Mouse (Mus musculus) heart, adult 2 months (tissue): ENCODE measurements around the gene Gm49661. TPM values are rescaled to one million over a fixed set of nuclear protein-coding genes. Genes with fewer than 3 reads are reported as not detected.

Source experiments
- DNase-seq, 2 experiments: peaks; one replicate each; pipeline ENCODE4 v3.0.0; 2021
- H3K27ac ChIP-seq: fragments of 200-600 bp; 2 replicates; pipeline ENCODE4 v1.8.1; 2022
- H3K27me3 ChIP-seq: fragments of 200-500 bp; 2 replicates; pipeline ENCODE4 v1.6.1; 2012; ENCODE audit warnings: mild to moderate bottlenecking, low read length, inconsistent platforms, mixed read lengths; ENCODE audit not compliant: control insufficient read depth, insufficient read depth
- H3K36me3 ChIP-seq: fragments of 200-500 bp; 2 replicates; pipeline ENCODE4 v1.6.1; 2012; ENCODE audit warnings: low read length, inconsistent platforms; ENCODE audit not compliant: control insufficient read depth, insufficient read depth
- H3K4me1 ChIP-seq: fragments of 200-500 bp; 2 replicates; pipeline ENCODE4 v1.6.1; 2011; ENCODE audit warnings: low read length; ENCODE audit not compliant: control insufficient read depth, insufficient read depth
- H3K4me3 ChIP-seq: fragments of 200-600 bp; 2 replicates; pipeline ENCODE4 v1.8.1; 2022
- H3K79me2 ChIP-seq: fragments of 200-500 bp; replicated peaks from 2 replicates; pipeline ENCODE4 v1.6.1; 2012; ENCODE audit warnings: mild to moderate bottlenecking, inconsistent platforms, low read length, moderate library complexity, mixed read lengths; ENCODE audit not compliant: control insufficient read depth, insufficient read depth
- H3K9ac ChIP-seq: fragments of 200-500 bp; 2 replicates; pipeline ENCODE4 v1.6.1; 2012; ENCODE audit warnings: low read depth, mild to moderate bottlenecking, control low read depth, inconsistent platforms, low read length, mixed read lengths
- CTCF ChIP-seq: fragments of 200-600 bp; IDR thresholded peaks from 2 replicates; pipeline ENCODE4 v1.8.1; 2022; ENCODE audit warnings: antibody characterized with exemption, mild to moderate bottlenecking, moderate library complexity
- EP300 ChIP-seq: fragments of 200-500 bp; IDR thresholded peaks from 2 replicates; pipeline ENCODE4 v1.6.1; 2011; ENCODE audit warnings: low read depth, low read length, control low read depth; ENCODE audit not compliant: insufficient read depth
- POLR2A ChIP-seq: fragments of 200-500 bp; IDR thresholded peaks from 2 replicates; pipeline ENCODE4 v1.6.1; 2011; ENCODE audit warnings: mild to moderate bottlenecking, low read depth, low read length, control low read depth; ENCODE audit not compliant: insufficient read depth
- WGBS: fragments of 180-500 bp; shearing (Covaris S2); methylation state at CpG from one replicate; pipeline ENCODE4 v1.1.7; 2018; 5-methylcytosine and 5-hydroxymethylcytosine counted together
- intact Hi-C: fragments of 180-260 bp; cut with DNase I; formaldehyde crosslinking; loops from one replicate; pipeline ENCODE4 v1.15.1; 2025
- polyA plus RNA-seq: library from polyadenylated mRNA; depleted of rRNA; stranded (reverse); fragments of >200 nt; gene quantifications from 2 replicates; pipeline ENCODE4 v1.2.3, GENCODE M21; 2012
- total RNA-seq, 2 experiments: library from RNA; stranded (reverse); gene quantifications; 2 replicates each; pipeline ENCODE4 v1.2.3; 2021

Gm49661 gene
- total and polyA plus RNA-seq, 3 experiments = 1.3 to 2.1 TPM; not detected in 1

DNA sequence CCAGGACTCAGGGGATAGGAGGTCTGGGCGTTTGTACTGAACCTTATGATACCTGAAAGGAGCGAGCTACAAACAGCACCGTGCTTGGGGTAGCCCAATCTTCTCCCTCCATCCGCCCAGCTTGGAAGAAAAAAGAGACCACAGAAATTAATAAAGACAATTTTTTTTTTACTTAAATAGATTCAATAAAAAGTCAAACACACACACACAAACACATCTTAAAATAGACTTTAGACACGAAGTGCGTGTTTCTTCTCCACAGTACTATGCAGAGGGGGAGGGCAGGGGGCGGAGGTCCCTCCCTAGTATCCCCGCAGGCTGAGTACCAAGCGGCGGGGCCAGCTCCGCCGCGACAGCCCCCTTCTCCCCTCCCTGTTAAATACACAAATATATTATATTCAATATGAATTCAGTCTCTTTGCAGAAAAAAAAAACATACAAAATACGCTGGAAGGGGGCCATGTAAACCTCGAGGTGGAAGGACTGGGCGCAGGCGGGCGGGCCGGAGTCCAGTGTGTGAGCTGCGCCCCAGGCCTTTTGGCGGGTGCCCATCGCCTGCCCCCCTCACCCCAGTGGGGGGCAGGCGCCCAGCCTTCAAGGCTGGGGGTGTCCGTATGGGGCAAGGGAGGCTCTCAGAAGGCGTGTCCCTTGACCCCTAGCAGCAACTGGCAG lies 7.7 kb upstream of the Gm49661 start:
- DNase-seq = peak in 1 of 2 experiments; percentile 53
- no peaks in the 10 kb centered on the region for H3K79me2 ChIP-seq
- H3K27ac ChIP-seq = peak overlapping the region; percentile 99
- no peaks in the 10 kb centered on the region for H3K27me3 ChIP-seq
- peak overlapping the region; percentile 91 for H3K9ac ChIP-seq
- TF ChIP-seq CTCF (no peak), POLR2A (peak; percentile 93; the same call in 1 of the 2 replicates)
- intact Hi-C loops = loop anchor here (10.0 kb wide), 1 partner anchor 48 kb away; the partner anchor contains the start of genes Asna1 and Trir
- H3K4me3 ChIP-seq = peak overlapping the region; percentile 56
- WGBS = 1% methylated on average over 25 of the region's 25 CpGs
- H3K36me3 ChIP-seq = no peaks in the 10 kb centered on the region; the same call in 1 of the 2 replicates
- peaks cover 17% of the 10 kb centered on the region for H3K4me1 ChIP-seq

DNA sequence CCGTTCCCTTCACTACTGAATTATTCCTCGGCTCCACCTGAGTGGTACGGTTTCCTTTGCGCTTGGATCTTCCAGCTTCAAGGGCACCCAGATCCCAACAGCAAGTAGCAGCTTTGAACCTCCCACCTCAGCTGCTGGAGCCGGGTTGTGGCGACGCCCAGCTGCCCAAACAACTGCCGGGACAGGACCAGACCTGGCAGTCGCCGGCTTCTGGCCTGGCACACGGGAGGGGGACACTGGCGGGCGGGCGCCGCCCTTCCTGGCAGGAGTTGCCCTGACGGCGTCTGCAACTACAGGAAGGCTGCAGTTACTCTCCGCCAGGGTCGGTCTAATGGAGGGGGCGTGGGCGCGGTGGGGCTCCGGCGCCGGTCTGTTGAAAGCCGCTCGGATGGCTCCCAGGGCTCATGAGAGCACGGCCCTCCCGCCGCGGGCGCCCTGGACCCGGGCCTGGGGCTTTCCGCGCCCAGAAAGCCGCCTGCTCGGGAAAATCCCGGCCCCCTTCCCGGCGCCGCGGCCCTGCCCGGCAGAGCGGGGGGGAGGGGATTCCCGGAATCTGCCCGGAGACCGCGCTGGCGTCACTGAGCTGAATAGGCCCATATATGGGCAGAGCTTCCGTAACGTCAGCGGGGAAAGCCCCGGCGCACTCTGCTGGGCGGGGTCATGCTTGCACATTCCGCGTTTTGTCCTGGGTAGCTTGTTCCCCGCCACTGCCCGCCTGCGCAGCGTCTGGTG lies 7.0 kb upstream of the Gm49661 start:
- Histone ChIP-seq H3K4me3 (peak overlapping the region; percentile 56), H3K27me3 (no peaks in the 10 kb centered on the region), H3K9ac (peak overlapping the region; percentile 75), H3K4me1 (peaks cover 15% of the 10 kb centered on the region), H3K27ac (peak overlapping the region; percentile 99), H3K36me3 (no peaks in the 10 kb centered on the region; the same call in 1 of the 2 replicates), H3K79me2 (no peaks in the 10 kb centered on the region)
- WGBS = 1% methylated on average over 61 of the region's 61 CpGs
- intact Hi-C loops = loop anchor here (10.0 kb wide), 1 partner anchor 49 kb away; the partner anchor contains the start of genes Asna1 and Trir
- DNase-seq = peak; percentile 97
- TF ChIP-seq CTCF (peak; percentile 17), POLR2A (peak; percentile 44; the same call in 1 of the 2 replicates), EP300 (0 out of 2 replicates have a peak, but pooled peaks have one; percentile 59)

- Histone ChIP-seq H3K27me3 (no peaks in the 10 kb centered on the region), H3K4me1 (peaks cover 12% of the 10 kb centered on the region), H3K36me3 (no peaks in the 10 kb centered on the region; the same call in 1 of the 2 replicates), H3K9ac (peak overlapping the region; percentile 75), H3K79me2 (no peaks in the 10 kb centered on the region), H3K27ac (peak overlapping the region; percentile 99), H3K4me3 (no peak overlapping the region; the same call in 1 of the 2 replicates)
- intact Hi-C loops = loop anchor here (10.0 kb wide), 1 partner anchor 49 kb away; the partner anchor contains the start of genes Asna1 and Trir
- 33% methylated on average over 7 of the region's 7 CpGs for WGBS
- peak; percentile 69 to 80 for DNase-seq
- peak; percentile 58; the same call in 1 of the 2 replicates for TF ChIP-seq EP300
- peak; percentile 89 for TF ChIP-seq CTCF
- no peak for TF ChIP-seq POLR2A
Measured at GRCm38 (mm10) chr8:84975434-84975833, 6.2 kb upstream of the Gm49661 start.

- H3K27ac ChIP-seq = peak overlapping the region; percentile 99
- no peak for TF ChIP-seq EP300
- no peak for TF ChIP-seq CTCF
- 0 out of 2 replicates have a peak, but pooled peaks have one; percentile 8 for TF ChIP-seq POLR2A
- H3K79me2 ChIP-seq = no peaks in the 10 kb centered on the region
- peaks cover 16% of the 10 kb centered on the region for H3K4me1 ChIP-seq
- H3K36me3 ChIP-seq = no peaks in the 10 kb centered on the region; the same call in 1 of the 2 replicates
- WGBS = 72% methylated on average over 8 of the region's 8 CpGs
- H3K9ac ChIP-seq = no peak overlapping the region
- no peaks in the 10 kb centered on the region for H3K27me3 ChIP-seq
- no peak overlapping the region for H3K4me3 ChIP-seq
- no peak for DNase-seq
- intact Hi-C loops = loop anchor here (1.0 to 10.0 kb wide), 2 partner anchors 15 to 50 kb away; partner anchors contain the start of genes Asna1 and Trir
Measured at GRCm38 (mm10) chr8:84974543-84975142, 5.4 kb upstream of the Gm49661 start.

DNA sequence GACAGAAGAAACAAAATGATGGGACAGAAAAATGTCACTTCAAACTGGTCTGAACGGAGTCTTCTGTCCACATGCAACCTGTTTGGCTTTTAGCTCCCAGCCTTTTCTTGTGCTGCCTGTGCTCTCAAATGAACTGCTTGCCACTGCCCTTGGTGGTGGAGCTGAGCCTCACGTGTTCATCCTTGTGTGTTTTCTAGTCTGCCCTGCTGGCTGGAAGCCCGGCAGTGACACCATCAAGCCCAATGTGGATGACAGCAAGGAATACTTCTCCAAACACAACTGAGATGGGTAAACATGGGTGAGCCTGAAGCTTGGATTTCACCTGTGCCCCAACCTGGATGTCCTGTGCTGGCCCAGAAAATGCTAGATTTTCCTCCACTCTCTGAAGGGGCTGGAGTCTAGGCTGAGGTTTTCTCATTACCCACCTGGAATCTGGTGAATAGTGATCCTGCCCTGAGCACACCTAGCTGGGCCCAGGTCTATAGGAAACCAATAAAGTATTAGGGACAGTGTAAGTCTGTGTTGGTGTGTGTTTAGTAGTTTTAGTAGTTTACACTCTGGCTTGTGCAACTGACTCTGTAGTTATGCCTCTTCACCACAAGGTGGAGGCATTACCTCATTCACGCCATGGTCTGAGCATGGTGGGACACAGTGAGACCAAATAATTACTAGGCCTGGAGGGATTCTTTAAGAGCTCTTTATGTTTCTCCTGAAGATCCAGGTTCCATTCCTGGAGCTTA lies 4.7 kb upstream of the Gm49661 start:
- intact Hi-C loops = loop anchor here (1.0 to 10.0 kb wide), 2 partner anchors 15 to 51 kb away; partner anchors contain the start of genes Asna1 and Trir
- H3K9ac ChIP-seq = no peak overlapping the region
- 33% methylated on average over 4 of the region's 4 CpGs for WGBS
- peak overlapping the region; percentile 63 for H3K27ac ChIP-seq
- no peaks in the 10 kb centered on the region; the same call in 1 of the 2 replicates for H3K36me3 ChIP-seq
- peak; percentile 95; the same call in 1 of the 2 replicates for TF ChIP-seq CTCF
- peak; percentile 96 for TF ChIP-seq EP300
- peak; percentile 27 for TF ChIP-seq POLR2A
- no peaks in the 10 kb centered on the region for H3K79me2 ChIP-seq
- no peaks in the 10 kb centered on the region for H3K27me3 ChIP-seq
- H3K4me3 ChIP-seq = no peak overlapping the region
- DNase-seq = peak; percentile 72 to 78
- H3K4me1 ChIP-seq = peaks cover 15% of the 10 kb centered on the region
